8 mouse cellular contexts compared by ENCODE assay signal in genomic region chr2:92459141-92459920, GRCm38 (mm10). TPM values are rescaled to one million over a fixed set of nuclear protein-coding genes. Genes with fewer than 3 reads are reported as not detected.
DNase-seq lines count a peak whose midpoint lies in the region; ATAC-seq and TF ChIP-seq lines count a peak whose summit lies in the region.

No protein-coding gene starts in this region.

- H3K4me3 ChIP-seq in brown adipose tissue, adult 24 weeks (ENCODE audit: insufficient read depth, low read depth, low read length), result peak overlapping the region; percentile 97
- peak overlapping the region; percentile 75 for H3K4me3 ChIP-seq in heart, embryonic 13.5 days
- H3K4me3 ChIP-seq in liver, embryonic 14.5 days (ENCODE audit: insufficient read depth in 1 of 2, low read depth in 2 of 2, low read length in 2 of 2), result peak overlapping the region; percentile 69 to 92
- H3K4me3 ChIP-seq in stomach, embryonic 15.5 days (replicated peaks), result peak overlapping the region; percentile 79

- DNase-seq in CD8-positive naive resting alpha-beta T cell, adult 2 months (ENCODE audit: low read depth in 2 of 2, low spot score in 2 of 2), result peak; percentile 47 to 67
- peak; percentile 89 for DNase-seq in kidney, postnatal 10 days
- DNase-seq in liver, embryonic 14.5 days (ENCODE audit: low read depth in 3 of 3, low spot score in 3 of 3), result peak; percentile 53 to 64 (median 61)
- DNase-seq in neural tube, embryonic 10.5 days (ENCODE audit: extremely low spot score, low spot score), result peak; percentile 77

- no peak for TF ChIP-seq EP300 in liver, embryonic 14.5 days (IDR thresholded peaks at IDR 0.05; ENCODE audit: low read depth)

- peaks cover 29% of the 10 kb centered on the region for H3K4me1 ChIP-seq in brown adipose tissue, adult 24 weeks (ENCODE audit: control insufficient read depth, insufficient read depth, insufficient read length, low read length)
- peaks cover 40% of the 10 kb centered on the region for H3K4me1 ChIP-seq in heart, embryonic 13.5 days
- peaks cover 10 to 23% of the 10 kb centered on the region in 2 experiments for H3K4me1 ChIP-seq in liver, embryonic 14.5 days (replicated peaks; ENCODE audit: control insufficient read depth in 2 of 2, insufficient read depth in 2 of 2, low read length in 1 of 2)
- H3K4me1 ChIP-seq in stomach, embryonic 15.5 days, result peaks cover 30% of the 10 kb centered on the region

- peak; percentile 87 for ATAC-seq in erythroid progenitor cell, adult 5-6 weeks (replicated peaks; ENCODE audit: low FRiP score, poor library complexity, severe bottlenecking)
- ATAC-seq in heart, embryonic 13.5 days (ENCODE audit: extremely low read depth, insufficient number of reproducible peaks, low FRiP score, low TSS enrichment), result peak; percentile 61; the same call in 1 of the 2 replicates
- ATAC-seq in liver, embryonic 14.5 days (ENCODE audit: insufficient read depth), result peak; percentile 84
- ATAC-seq in stomach, embryonic 15.5 days (ENCODE audit: insufficient read depth, low FRiP score, low read depth), result peak; percentile 87

- peak overlapping the region; percentile 71 for H3K27ac ChIP-seq in brown adipose tissue, adult 24 weeks (replicated peaks; ENCODE audit: low read depth, low read length)
- peak overlapping the region; percentile 57 for H3K27ac ChIP-seq in heart, embryonic 13.5 days (replicated peaks)
- no peak overlapping the region for H3K27ac ChIP-seq in liver, embryonic 14.5 days
- peak overlapping the region; percentile 57; the same call in 1 of the 2 replicates for H3K27ac ChIP-seq in stomach, embryonic 15.5 days

- no peaks in the 10 kb centered on the region for H3K9me3 ChIP-seq in heart, embryonic 13.5 days
- no peaks in the 10 kb centered on the region for H3K9me3 ChIP-seq in liver, embryonic 14.5 days (ENCODE audit: control insufficient read depth, low read length)
- H3K9me3 ChIP-seq in stomach, embryonic 15.5 days, result no peaks in the 10 kb centered on the region

- under 1% methylated on average over 55 of the region's 55 CpGs for WGBS in heart, embryonic 13.5 days
- WGBS in liver, embryonic 14.5 days (ENCODE audit: insufficient replicate concordance), result under 1% methylated on average over 55 of the region's 55 CpGs
- WGBS in stomach, embryonic 15.5 days, result under 1% methylated on average over 55 of the region's 55 CpGs

- peak overlapping the region; percentile 84 for H3K9ac ChIP-seq in heart, embryonic 13.5 days
- H3K9ac ChIP-seq in liver, embryonic 14.5 days (replicated peaks), result peak overlapping the region; percentile 59
- peak overlapping the region; percentile 54 for H3K9ac ChIP-seq in stomach, embryonic 15.5 days

- H3K36me3 ChIP-seq in heart, embryonic 13.5 days, result peaks cover 8% of the 10 kb centered on the region
- no peaks in the 10 kb centered on the region; the same call in 1 of the 2 replicates for H3K36me3 ChIP-seq in liver, embryonic 14.5 days (replicated peaks; ENCODE audit: control insufficient read depth, insufficient read depth, low read depth)
- no peaks in the 10 kb centered on the region for H3K36me3 ChIP-seq in stomach, embryonic 15.5 days

- peak overlapping the region; percentile 85 for H3K4me2 ChIP-seq in heart, embryonic 13.5 days
- peak overlapping the region; percentile 87 for H3K4me2 ChIP-seq in liver, embryonic 14.5 days (ENCODE audit: low read depth)
- H3K4me2 ChIP-seq in stomach, embryonic 15.5 days, result peak overlapping the region; percentile 94

- TF ChIP-seq CTCF in liver, embryonic 14.5 days (IDR thresholded peaks at IDR 0.05; ENCODE audit: low read depth), result no peak

- peaks cover 21% of the 10 kb centered on the region for H3K27me3 ChIP-seq in heart, embryonic 13.5 days (replicated peaks)
- no peaks in the 10 kb centered on the region; the same call in 1 of the 2 replicates for H3K27me3 ChIP-seq in liver, embryonic 14.5 days (ENCODE audit: control insufficient read depth, insufficient read depth, low read length)
- H3K27me3 ChIP-seq in stomach, embryonic 15.5 days (replicated peaks), result no peaks in the 10 kb centered on the region; the same call in 1 of the 2 replicates

RNA-seq across cellular contexts. Expression of gene Slc35c1, which starts 1.0 kb away (rescaled TPM):
- 2.9 and 5.5 TPM in 2 replicates for polyA plus RNA-seq in brown adipose tissue, adult 24 weeks (2012; ENCODE audit: insufficient read depth, insufficient read length, missing spikeins)
- total RNA-seq in erythroid progenitor cell, adult 5-6 weeks (2015; ENCODE audit: low replicate concordance), result 7.1 and 9.0 TPM in 2 replicates
- total RNA-seq in erythroid progenitor cell, adult 5-6 weeks (2017; ENCODE audit: low replicate concordance), result 2.7 and 9.2 TPM in 2 replicates
- polyA plus RNA-seq in heart, embryonic 13.5 days (2015; fragmentation: Nextera tagmentation; extraction: Ambion mirVana), result 7.7 and 8.9 TPM in 2 replicates
- polyA plus RNA-seq in liver, embryonic 14.5 days (2012; rRNA removed), result 7.0 and 7.7 TPM in 2 replicates
- polyA plus RNA-seq in liver, embryonic 14.5 days (2014; fragmentation: Nextera tagmentation; extraction: Ambion mirVana), result 8.6 and 9.9 TPM in 2 replicates
- polyA plus RNA-seq in stomach, embryonic 15.5 days (2015; fragmentation: Nextera tagmentation; extraction: Ambion mirVana), result 27.1 and 31.0 TPM in 2 replicates

RNA-seq across cellular contexts. Expression of gene Cry2, which starts 25.5 kb away (rescaled TPM):
- polyA plus RNA-seq in brown adipose tissue, adult 24 weeks (2012; ENCODE audit: insufficient read depth, insufficient read length, missing spikeins), result 11.7 and 14.6 TPM in 2 replicates
- 1.8 and 5.0 TPM in 2 replicates for total RNA-seq in erythroid progenitor cell, adult 5-6 weeks (2015; ENCODE audit: low replicate concordance)
- 1.9 and 2.7 TPM in 2 replicates for total RNA-seq in erythroid progenitor cell, adult 5-6 weeks (2017; ENCODE audit: low replicate concordance)
- 18.6 and 19.0 TPM in 2 replicates for polyA plus RNA-seq in heart, embryonic 13.5 days (2015; fragmentation: Nextera tagmentation; extraction: Ambion mirVana)
- polyA plus RNA-seq in liver, embryonic 14.5 days (2012; rRNA removed), result 5.9 and 6.2 TPM in 2 replicates
- polyA plus RNA-seq in liver, embryonic 14.5 days (2014; fragmentation: Nextera tagmentation; extraction: Ambion mirVana), result 6.0 and 7.2 TPM in 2 replicates
- polyA plus RNA-seq in stomach, embryonic 15.5 days (2015; fragmentation: Nextera tagmentation; extraction: Ambion mirVana), result 19.2 and 23.6 TPM in 2 replicates

RNA-seq across cellular contexts. Expression of gene Mapk8ip1, which starts 58.3 kb away (rescaled TPM):
- polyA plus RNA-seq in brown adipose tissue, adult 24 weeks (2012; ENCODE audit: insufficient read depth, insufficient read length, missing spikeins), result 9.4 and 9.6 TPM in 2 replicates
- not detected in 2 replicates for total RNA-seq in erythroid progenitor cell, adult 5-6 weeks (2015; ENCODE audit: low replicate concordance)
- 0.13 TPM in 1 of 2 replicates, not detected in the other for total RNA-seq in erythroid progenitor cell, adult 5-6 weeks (2017; ENCODE audit: low replicate concordance)
- polyA plus RNA-seq in heart, embryonic 13.5 days (2015; fragmentation: Nextera tagmentation; extraction: Ambion mirVana), result 6.5 and 7.5 TPM in 2 replicates
- 1.2 TPM in 2 replicates for polyA plus RNA-seq in liver, embryonic 14.5 days (2012; rRNA removed)
- 0.43 and 0.62 TPM in 2 replicates for polyA plus RNA-seq in liver, embryonic 14.5 days (2014; fragmentation: Nextera tagmentation; extraction: Ambion mirVana)
- polyA plus RNA-seq in stomach, embryonic 15.5 days (2015; fragmentation: Nextera tagmentation; extraction: Ambion mirVana), result 23.4 and 24.6 TPM in 2 replicates
